Mouse (Mus musculus): ENCODE data around the gene Olfr70. TPM values are rescaled to one million over a fixed set of nuclear protein-coding genes. Genes with fewer than 3 reads are reported as not detected.

Olfr70 gene
- polyA plus RNA-seq, 1 experiment from 2014 or later = not detected

DNA sequence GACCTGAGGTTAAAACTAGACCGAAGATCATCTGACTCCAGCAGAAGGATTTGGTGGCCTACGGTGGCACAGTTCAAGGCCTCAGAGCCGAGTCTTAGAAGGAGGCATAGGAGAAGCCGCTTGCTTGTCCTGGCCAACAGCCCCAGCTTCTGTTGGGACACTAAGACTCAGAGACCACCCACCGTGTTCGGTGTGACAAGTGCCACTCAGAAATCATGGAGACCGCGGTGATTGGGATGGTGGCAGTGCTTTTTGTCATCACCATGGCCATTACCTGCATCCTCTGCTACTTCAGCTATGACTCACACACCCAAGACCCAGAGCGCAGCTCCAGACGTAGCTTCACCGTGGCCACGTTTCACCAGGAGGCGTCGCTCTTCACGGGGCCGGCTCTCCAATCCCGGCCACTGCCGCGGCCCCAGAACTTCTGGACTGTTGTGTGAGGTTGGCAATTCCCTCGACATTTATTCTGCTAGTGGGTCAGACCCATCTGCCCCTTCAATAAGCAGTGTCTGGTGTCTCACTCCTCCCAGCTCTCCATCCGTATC is 30.2 kb upstream of the Olfr70 start:
- DNase-seq (ENCODE audit: low spot score) = no peak
- H3K9me3 ChIP-seq (ENCODE audit: control insufficient read depth, low read length) = no peaks in the 10 kb centered on the region
- H3K27ac ChIP-seq (ENCODE audit: low read depth, low read length) = no peak overlapping the region
- no peak overlapping the region for H3K4me2 ChIP-seq (replicated peaks; ENCODE audit: low read depth, low read length)
- H3K4me3 ChIP-seq (ENCODE audit: low read depth, low read length) = no peak overlapping the region
- no peaks in the 10 kb centered on the region for H3K36me3 ChIP-seq (ENCODE audit: control insufficient read depth, insufficient read depth, low read length)
- H3K27me3 ChIP-seq (ENCODE audit: control insufficient read depth, insufficient read depth, low read length) = no peaks in the 10 kb centered on the region
- no peak overlapping the region for H3K9ac ChIP-seq (ENCODE audit: low read depth, low read length)
- ATAC-seq (ENCODE audit: low FRiP score) = no peak
- H3K4me1 ChIP-seq (replicated peaks; ENCODE audit: control insufficient read depth, insufficient read depth, low read length) = no peaks in the 10 kb centered on the region
- WGBS = 64% methylated on average over 21 of the region's 21 CpGs

DNA sequence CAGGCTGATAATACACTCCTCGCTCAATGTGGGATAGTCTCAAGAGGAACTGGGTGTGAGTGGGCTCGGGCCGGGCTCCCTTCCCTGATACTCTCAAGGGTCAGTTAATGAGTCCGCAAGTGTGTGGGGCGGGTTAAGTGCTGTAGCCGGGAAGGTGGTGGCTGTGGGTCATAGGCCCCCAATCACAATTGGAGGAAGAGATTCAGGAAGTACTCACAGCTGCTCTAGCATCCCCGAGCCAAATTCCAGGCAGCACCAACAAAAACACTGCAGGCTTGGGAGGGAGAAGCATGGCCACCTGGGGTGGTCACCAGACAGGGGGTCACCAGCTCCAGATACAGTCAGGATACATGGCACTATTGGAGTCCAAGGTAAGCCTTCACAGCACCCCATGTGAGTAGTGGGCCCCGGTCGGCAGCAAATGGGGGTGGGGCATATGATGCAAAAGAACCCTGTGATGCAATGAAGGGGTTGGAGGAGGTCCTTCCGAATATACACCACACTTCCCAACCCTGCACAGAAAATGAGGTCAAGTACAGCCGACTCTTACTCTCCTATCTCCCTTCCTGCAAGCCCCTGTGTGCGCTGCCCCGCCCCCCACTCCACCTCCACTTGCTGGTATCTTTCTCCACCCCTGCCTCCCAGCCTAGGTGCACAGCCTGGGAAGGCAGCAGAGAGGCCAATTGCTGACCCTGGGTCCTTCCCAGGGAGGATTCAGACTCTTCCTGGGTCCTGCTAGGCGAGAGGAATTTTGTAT is 29.4 kb upstream of the Olfr70 start, which contains the start of gene Spaar:
TSS of gene Spaar (plus strand) at position 241 of the 757 bp plus-strand sequence.
- Histone ChIP-seq H3K27ac (ENCODE audit: low read depth, low read length) (no peak within 1 kb of the TSS), H3K9ac (ENCODE audit: low read depth, low read length) (no peak within 1 kb of the TSS), H3K4me1 (replicated peaks; ENCODE audit: control insufficient read depth, insufficient read depth, low read length) (no peaks in the 10 kb centered on the region), H3K36me3 (ENCODE audit: control insufficient read depth, insufficient read depth, low read length) (no peaks in the 10 kb centered on the region), H3K4me2 (replicated peaks; ENCODE audit: low read depth, low read length) (no peak within 1 kb of the TSS), H3K27me3 (ENCODE audit: control insufficient read depth, insufficient read depth, low read length) (no peaks in the 10 kb centered on the region), H3K9me3 (ENCODE audit: control insufficient read depth, low read length) (no peaks in the 10 kb centered on the region), H3K4me3 (ENCODE audit: low read depth, low read length) (no peak within 1 kb of the TSS)
- DNase-seq (ENCODE audit: low spot score) (no peak), ATAC-seq (ENCODE audit: low FRiP score) (no peak)
- WGBS = 67% methylated on average over 14 of the region's 14 CpGs

GRCm38 (mm10) chr4:43729126-43729525 is 28.5 kb upstream of the Olfr70 start:
- H3K4me3 ChIP-seq (ENCODE audit: low read depth, low read length) = no peak overlapping the region
- H3K4me2 ChIP-seq (replicated peaks; ENCODE audit: low read depth, low read length) = no peak overlapping the region
- no peaks in the 10 kb centered on the region for H3K27me3 ChIP-seq (ENCODE audit: control insufficient read depth, insufficient read depth, low read length)
- DNase-seq (ENCODE audit: low spot score) (no peak), ATAC-seq (ENCODE audit: low FRiP score) (no peak)
- H3K9me3 ChIP-seq (ENCODE audit: control insufficient read depth, low read length) = no peaks in the 10 kb centered on the region
- H3K4me1 ChIP-seq (replicated peaks; ENCODE audit: control insufficient read depth, insufficient read depth, low read length) = no peaks in the 10 kb centered on the region
- no peaks in the 10 kb centered on the region for H3K36me3 ChIP-seq (ENCODE audit: control insufficient read depth, insufficient read depth, low read length)
- 89% methylated on average over 3 of the region's 3 CpGs for whole genome bisulfite sequencing
- no peak overlapping the region for H3K27ac ChIP-seq (ENCODE audit: low read depth, low read length)
- H3K9ac ChIP-seq (ENCODE audit: low read depth, low read length) = no peak overlapping the region

DNA sequence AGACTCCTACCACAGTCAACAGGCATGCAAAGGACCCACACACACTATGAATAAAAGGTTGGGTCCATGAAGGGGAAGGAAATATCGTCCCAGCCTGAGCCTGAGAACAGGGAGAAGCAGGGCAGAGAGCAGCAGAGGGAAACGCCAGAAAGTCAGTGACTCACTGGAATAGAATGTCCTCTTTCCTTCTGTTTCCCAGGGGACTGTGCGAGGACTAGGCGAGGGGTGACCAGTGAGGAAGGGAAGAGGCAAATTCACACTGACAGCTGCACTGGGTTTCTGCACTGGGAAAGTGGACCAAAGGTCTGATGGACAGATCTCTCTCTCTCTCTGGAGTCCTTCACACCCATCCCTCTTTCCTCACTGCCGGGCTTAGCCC is 28.0 kb upstream of the Olfr70 start:
- no peak for DNase-seq (ENCODE audit: low spot score)
- WGBS = 61% methylated on average over 5 of the region's 5 CpGs

GRCm38 (mm10) chr4:43727718-43728575 is 27.3 kb upstream of the Olfr70 start:
- Histone ChIP-seq H3K4me2 (replicated peaks; ENCODE audit: low read depth, low read length) (no peak overlapping the region), H3K4me3 (ENCODE audit: low read depth, low read length) (no peak overlapping the region), H3K27me3 (ENCODE audit: control insufficient read depth, insufficient read depth, low read length) (no peaks in the 10 kb centered on the region), H3K9ac (ENCODE audit: low read depth, low read length) (no peak overlapping the region), H3K36me3 (ENCODE audit: control insufficient read depth, insufficient read depth, low read length) (no peaks in the 10 kb centered on the region), H3K9me3 (ENCODE audit: control insufficient read depth, low read length) (no peaks in the 10 kb centered on the region), H3K4me1 (replicated peaks; ENCODE audit: control insufficient read depth, insufficient read depth, low read length) (no peaks in the 10 kb centered on the region), H3K27ac (ENCODE audit: low read depth, low read length) (no peak overlapping the region)
- DNase-seq (ENCODE audit: low spot score) (no peak), ATAC-seq (ENCODE audit: low FRiP score) (no peak)
- WGBS = 77% methylated on average over 7 of the region's 7 CpGs

More for the DNA sequence above, 28.0 kb upstream of the Olfr70 start:
- Histone ChIP-seq H3K9me3 (ENCODE audit: control insufficient read depth, low read length) (no peaks in the 10 kb centered on the region), H3K4me3 (ENCODE audit: low read depth, low read length) (no peak overlapping the region), H3K27me3 (ENCODE audit: control insufficient read depth, insufficient read depth, low read length) (no peaks in the 10 kb centered on the region), H3K4me2 (replicated peaks; ENCODE audit: low read depth, low read length) (no peak overlapping the region), H3K36me3 (ENCODE audit: control insufficient read depth, insufficient read depth, low read length) (no peaks in the 10 kb centered on the region), H3K27ac (ENCODE audit: low read depth, low read length) (no peak overlapping the region), H3K9ac (ENCODE audit: low read depth, low read length) (no peak overlapping the region), H3K4me1 (replicated peaks; ENCODE audit: control insufficient read depth, insufficient read depth, low read length) (no peaks in the 10 kb centered on the region)
- no peak for ATAC-seq (ENCODE audit: low FRiP score)

DNA sequence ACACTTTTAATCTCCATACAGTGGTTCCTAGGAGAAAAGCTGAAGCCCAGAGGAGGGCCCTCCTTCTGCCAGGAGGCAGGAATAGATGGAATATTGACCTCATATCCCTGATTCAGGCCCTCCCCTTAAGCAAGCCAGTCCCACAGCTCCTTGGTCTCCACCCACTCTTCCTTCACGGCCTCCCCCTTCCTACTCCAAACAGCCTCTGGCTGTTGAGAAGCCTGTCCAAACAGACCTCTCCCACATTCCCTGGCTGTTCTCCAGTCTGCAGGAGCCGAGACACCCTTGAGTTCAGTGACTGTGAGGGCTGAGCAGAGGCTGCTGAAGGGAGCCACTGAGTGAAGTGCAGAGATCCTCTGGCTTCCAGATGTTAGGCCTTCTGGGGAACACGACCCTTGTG is 26.4 kb upstream of the Olfr70 start, which contains the start of gene Hrct1:
TSS of gene Hrct1 (plus strand) at position 194 of the 400 bp plus-strand sequence.
- H3K4me3 ChIP-seq (ENCODE audit: low read depth, low read length) = no peak within 1 kb of the TSS
- WGBS = 57% methylated on average over 3 of the region's 3 CpGs
- no peak for DNase-seq (ENCODE audit: low spot score)
- H3K4me2 ChIP-seq (replicated peaks; ENCODE audit: low read depth, low read length) = no peak within 1 kb of the TSS
- no peak within 1 kb of the TSS for H3K27ac ChIP-seq (ENCODE audit: low read depth, low read length)
- H3K36me3 ChIP-seq (ENCODE audit: control insufficient read depth, insufficient read depth, low read length) = no peaks in the 10 kb centered on the region
- no peaks in the 10 kb centered on the region for H3K9me3 ChIP-seq (ENCODE audit: control insufficient read depth, low read length)
- no peaks in the 10 kb centered on the region for H3K27me3 ChIP-seq (ENCODE audit: control insufficient read depth, insufficient read depth, low read length)
- ATAC-seq (ENCODE audit: low FRiP score) = no peak
- no peak within 1 kb of the TSS for H3K9ac ChIP-seq (ENCODE audit: low read depth, low read length)
- H3K4me1 ChIP-seq (replicated peaks; ENCODE audit: control insufficient read depth, insufficient read depth, low read length) = no peaks in the 10 kb centered on the region

DNA sequence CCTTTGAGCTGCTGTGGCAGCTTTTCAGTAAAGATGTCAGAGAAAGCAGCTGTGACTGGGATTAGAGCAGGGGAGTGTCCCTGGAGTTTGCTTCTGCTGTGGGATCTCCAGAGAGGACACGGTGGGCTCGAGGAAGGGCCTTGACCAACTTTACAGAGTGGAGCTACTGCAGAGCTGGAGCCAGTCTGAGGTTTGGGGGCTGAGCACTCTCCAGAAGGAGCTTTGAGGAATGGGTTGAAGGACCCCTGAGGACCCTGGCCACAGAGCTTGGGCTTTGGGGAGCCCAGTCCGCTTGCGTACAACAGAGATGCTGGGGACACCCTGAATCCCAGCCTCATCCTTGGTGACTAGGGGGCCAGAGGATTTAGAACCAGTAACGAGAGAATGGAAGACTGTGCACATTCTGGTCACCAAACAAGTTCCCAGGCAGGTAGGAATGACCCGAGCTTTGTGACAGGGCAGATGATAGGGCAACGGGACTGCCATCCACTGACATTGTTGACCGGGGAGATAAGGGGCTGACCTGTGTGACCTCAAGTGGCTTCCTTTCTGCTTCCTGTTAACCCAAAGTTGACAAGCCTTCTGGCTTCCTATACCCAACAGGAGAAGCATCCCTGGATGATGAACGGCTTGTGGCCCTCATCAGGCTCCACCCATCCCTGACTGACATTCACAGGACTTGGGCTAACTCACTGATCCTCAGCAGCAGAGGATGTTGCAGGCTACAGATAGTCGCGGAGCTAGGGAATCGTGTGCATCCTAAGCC is 25.8 kb upstream of the Olfr70 start:
- Histone ChIP-seq H3K4me2 (replicated peaks; ENCODE audit: low read depth, low read length) (no peak overlapping the region), H3K36me3 (ENCODE audit: control insufficient read depth, insufficient read depth, low read length) (no peaks in the 10 kb centered on the region), H3K9me3 (ENCODE audit: control insufficient read depth, low read length) (no peaks in the 10 kb centered on the region), H3K9ac (ENCODE audit: low read depth, low read length) (no peak overlapping the region), H3K27ac (ENCODE audit: low read depth, low read length) (no peak overlapping the region), H3K4me3 (ENCODE audit: low read depth, low read length) (no peak overlapping the region), H3K27me3 (ENCODE audit: control insufficient read depth, insufficient read depth, low read length) (no peaks in the 10 kb centered on the region), H3K4me1 (replicated peaks; ENCODE audit: control insufficient read depth, insufficient read depth, low read length) (no peaks in the 10 kb centered on the region)
- ATAC-seq (ENCODE audit: low FRiP score) (no peak), DNase-seq (ENCODE audit: low spot score) (no peak)
- WGBS = 79% methylated on average over 12 of the region's 12 CpGs

- Histone ChIP-seq H3K4me3 (ENCODE audit: low read depth, low read length) (no peak overlapping the region), H3K27me3 (ENCODE audit: control insufficient read depth, insufficient read depth, low read length) (no peaks in the 10 kb centered on the region), H3K9ac (ENCODE audit: low read depth, low read length) (no peak overlapping the region), H3K4me2 (replicated peaks; ENCODE audit: low read depth, low read length) (no peak overlapping the region), H3K9me3 (ENCODE audit: control insufficient read depth, low read length) (no peaks in the 10 kb centered on the region), H3K27ac (ENCODE audit: low read depth, low read length) (no peak overlapping the region), H3K36me3 (ENCODE audit: control insufficient read depth, insufficient read depth, low read length) (no peaks in the 10 kb centered on the region), H3K4me1 (replicated peaks; ENCODE audit: control insufficient read depth, insufficient read depth, low read length) (no peaks in the 10 kb centered on the region)
- ATAC-seq (ENCODE audit: low FRiP score) (no peak), DNase-seq (ENCODE audit: low spot score) (peak; percentile 67)
- 37% methylated on average over 1 of the region's 1 CpGs for WGBS
Measured at GRCm38 (mm10) chr4:43724764-43725163, 24.2 kb upstream of the Olfr70 start.

Data from hindbrain, embryonic 11.5 days (tissue).